Mouse (Mus musculus): ENCODE measurements around the gene Lypd3. TPM values are rescaled to one million over a fixed set of nuclear protein-coding genes. Genes with fewer than 3 reads are reported as not detected.
A peak's percentile ranks its signal among the peaks of the same experiment; 100 is the strongest.

Gene Lypd3
- polyA plus RNA-seq, 1 experiment: not detected

GRCm38 (mm10) chr7:24594309-24594803, 42.0 kb upstream of the Lypd3 start:
- no peaks in the 10 kb centered on the region; the same call in none of the 2 replicates for H3K4me1 ChIP-seq (ENCODE audit: control insufficient read depth, insufficient read depth, low read length)
- TF ChIP-seq CTCF (IDR thresholded peaks at IDR 0.05; ENCODE audit: control insufficient read depth, insufficient read depth, low read length): no peak
- TF ChIP-seq POLR2A (IDR thresholded peaks at IDR 0.05; ENCODE audit: borderline replicate concordance, control insufficient read depth, low read depth, low read length): no peak
- H3K4me3 ChIP-seq (replicated peaks; ENCODE audit: control insufficient read depth, low read depth, low read length): peak overlapping the region; percentile 64
- peak overlapping the region; percentile 57; the same call in 1 of the 2 replicates for H3K27ac ChIP-seq (ENCODE audit: control insufficient read depth, insufficient read depth, low read depth, low read length, poor library complexity)
- 26% methylated on average over 13 of the region's 13 CpGs for WGBS

GRCm38 (mm10) chr7:24595464-24595863, 40.9 kb upstream of the Lypd3 start:
- WGBS: 18% methylated on average over 2 of the region's 2 CpGs
- Histone ChIP-seq H3K4me1 (ENCODE audit: control insufficient read depth, insufficient read depth, low read length) (no peaks in the 10 kb centered on the region; the same call in none of the 2 replicates), H3K27ac (ENCODE audit: control insufficient read depth, insufficient read depth, low read depth, low read length, poor library complexity) (peak overlapping the region; percentile 78), H3K4me3 (replicated peaks; ENCODE audit: control insufficient read depth, low read depth, low read length) (peak overlapping the region; percentile 64)
- TF ChIP-seq CTCF (IDR thresholded peaks at IDR 0.05; ENCODE audit: control insufficient read depth, insufficient read depth, low read length) (no peak), POLR2A (IDR thresholded peaks at IDR 0.05; ENCODE audit: borderline replicate concordance, control insufficient read depth, low read depth, low read length) (no peak)

- Histone ChIP-seq H3K4me1 (ENCODE audit: control insufficient read depth, insufficient read depth, low read length) (peaks cover 1% of the 10 kb centered on the region), H3K27ac (ENCODE audit: control insufficient read depth, insufficient read depth, low read depth, low read length, poor library complexity) (no peak overlapping the region), H3K4me3 (replicated peaks; ENCODE audit: control insufficient read depth, low read depth, low read length) (no peak overlapping the region)
- TF ChIP-seq CTCF (IDR thresholded peaks at IDR 0.05; ENCODE audit: control insufficient read depth, insufficient read depth, low read length): no peak
- TF ChIP-seq POLR2A (IDR thresholded peaks at IDR 0.05; ENCODE audit: borderline replicate concordance, control insufficient read depth, low read depth, low read length): no peak
- 53% methylated on average over 4 of the region's 4 CpGs for WGBS
Measured at GRCm38 (mm10) chr7:24598121-24598520, 38.2 kb upstream of the Lypd3 start.

GRCm38 (mm10) chr7:24599211-24600067, 36.9 kb upstream of the Lypd3 start:
- no peak overlapping the region for H3K27ac ChIP-seq (ENCODE audit: control insufficient read depth, insufficient read depth, low read depth, low read length, poor library complexity)
- peaks cover 1% of the 10 kb centered on the region for H3K4me1 ChIP-seq (ENCODE audit: control insufficient read depth, insufficient read depth, low read length)
- H3K4me3 ChIP-seq (replicated peaks; ENCODE audit: control insufficient read depth, low read depth, low read length): no peak overlapping the region
- WGBS: 89% methylated on average over 15 of the region's 15 CpGs
- TF ChIP-seq POLR2A (IDR thresholded peaks at IDR 0.05; ENCODE audit: borderline replicate concordance, control insufficient read depth, low read depth, low read length) (no peak), CTCF (IDR thresholded peaks at IDR 0.05; ENCODE audit: control insufficient read depth, insufficient read depth, low read length) (peak; percentile 39; the same call in 1 of the 2 replicates)

GRCm38 (mm10) chr7:24600941-24601597, 35.3 kb upstream of the Lypd3 start:
- no peak overlapping the region for H3K4me3 ChIP-seq (replicated peaks; ENCODE audit: control insufficient read depth, low read depth, low read length)
- 4% methylated on average over 13 of the region's 13 CpGs for WGBS
- TF ChIP-seq CTCF (IDR thresholded peaks at IDR 0.05; ENCODE audit: control insufficient read depth, insufficient read depth, low read length) (peak; percentile 100), POLR2A (IDR thresholded peaks at IDR 0.05; ENCODE audit: borderline replicate concordance, control insufficient read depth, low read depth, low read length) (peak; percentile 52; the same call in 1 of the 2 replicates)
- H3K4me1 ChIP-seq (ENCODE audit: control insufficient read depth, insufficient read depth, low read length): peaks cover 1% of the 10 kb centered on the region
- no peak overlapping the region for H3K27ac ChIP-seq (ENCODE audit: control insufficient read depth, insufficient read depth, low read depth, low read length, poor library complexity)

- Histone ChIP-seq H3K4me1 (ENCODE audit: control insufficient read depth, insufficient read depth, low read length) (peaks cover 3% of the 10 kb centered on the region), H3K27ac (ENCODE audit: control insufficient read depth, insufficient read depth, low read depth, low read length, poor library complexity) (no peak overlapping the region), H3K4me3 (replicated peaks; ENCODE audit: control insufficient read depth, low read depth, low read length) (no peak overlapping the region)
- 87% methylated on average over 7 of the region's 7 CpGs for WGBS
- TF ChIP-seq CTCF (IDR thresholded peaks at IDR 0.05; ENCODE audit: control insufficient read depth, insufficient read depth, low read length): no peak
- TF ChIP-seq POLR2A (IDR thresholded peaks at IDR 0.05; ENCODE audit: borderline replicate concordance, control insufficient read depth, low read depth, low read length): no peak
Measured at GRCm38 (mm10) chr7:24605561-24605960, 30.8 kb upstream of the Lypd3 start.

- no peak overlapping the region for H3K4me3 ChIP-seq (replicated peaks; ENCODE audit: control insufficient read depth, low read depth, low read length)
- TF ChIP-seq CTCF (IDR thresholded peaks at IDR 0.05; ENCODE audit: control insufficient read depth, insufficient read depth, low read length) (no peak), POLR2A (IDR thresholded peaks at IDR 0.05; ENCODE audit: borderline replicate concordance, control insufficient read depth, low read depth, low read length) (no peak)
- WGBS: 75% methylated on average over 7 of the region's 7 CpGs
- peaks cover 3% of the 10 kb centered on the region for H3K4me1 ChIP-seq (ENCODE audit: control insufficient read depth, insufficient read depth, low read length)
- H3K27ac ChIP-seq (ENCODE audit: control insufficient read depth, insufficient read depth, low read depth, low read length, poor library complexity): no peak overlapping the region
Measured at GRCm38 (mm10) chr7:24606046-24606445, 30.3 kb upstream of the Lypd3 start.

GRCm38 (mm10) chr7:24608017-24608416, 28.3 kb upstream of the Lypd3 start:
- peaks cover 2% of the 10 kb centered on the region; the same call in 1 of the 2 replicates for H3K4me1 ChIP-seq (ENCODE audit: control insufficient read depth, insufficient read depth, low read length)
- WGBS: 36% methylated on average over 6 of the region's 6 CpGs
- no peak for TF ChIP-seq POLR2A (IDR thresholded peaks at IDR 0.05; ENCODE audit: borderline replicate concordance, control insufficient read depth, low read depth, low read length)
- no peak for TF ChIP-seq CTCF (IDR thresholded peaks at IDR 0.05; ENCODE audit: control insufficient read depth, insufficient read depth, low read length)
- H3K4me3 ChIP-seq (replicated peaks; ENCODE audit: control insufficient read depth, low read depth, low read length): peak overlapping the region; percentile 10
- peak overlapping the region; percentile 37; the same call in 1 of the 2 replicates for H3K27ac ChIP-seq (ENCODE audit: control insufficient read depth, insufficient read depth, low read depth, low read length, poor library complexity)
